Mouse (Mus musculus): ENCODE data around the gene Pkhd1. TPM values are rescaled to one million over a fixed set of nuclear protein-coding genes. Genes with fewer than 3 reads are reported as not detected.

Pkhd1 gene
- polyA plus RNA-seq, 1 experiment from 2014 or later: 0.37 TPM

DNA sequence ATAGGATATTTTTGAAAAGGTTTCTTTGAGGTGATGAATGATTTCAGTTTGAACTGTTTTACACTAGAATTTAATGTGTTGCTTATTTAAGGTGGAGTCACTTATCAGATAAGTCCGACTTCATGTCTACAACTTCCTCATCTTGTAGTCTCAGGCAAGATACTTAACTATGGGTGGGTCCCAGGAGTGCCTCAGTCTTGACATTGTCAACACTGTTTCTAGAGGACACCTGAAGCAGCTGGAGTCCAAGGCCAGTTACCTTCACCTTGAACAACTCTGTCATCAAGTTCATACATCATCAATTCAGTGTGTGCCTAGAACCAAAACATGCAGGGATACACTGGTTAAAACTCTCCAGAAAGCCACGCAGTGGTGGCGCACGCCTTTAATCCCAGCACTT, 5.5 kb upstream of the Pkhd1 start:
- no peak for DNase-seq (ENCODE audit: low spot score)
- Histone ChIP-seq H3K4me1 (replicated peaks; ENCODE audit: control insufficient read depth, insufficient read depth, low read length) (no peaks in the 10 kb centered on the region), H3K27me3 (replicated peaks; ENCODE audit: control insufficient read depth, insufficient read depth, low read length) (no peaks in the 10 kb centered on the region), H3K9ac (ENCODE audit: low read depth, low read length) (no peak overlapping the region), H3K4me3 (ENCODE audit: low read depth, low read length) (no peak overlapping the region), H3K4me2 (no peak overlapping the region), H3K9me3 (ENCODE audit: control insufficient read depth, low read length) (no peaks in the 10 kb centered on the region), H3K36me3 (ENCODE audit: control insufficient read depth, insufficient read depth, low read length) (no peaks in the 10 kb centered on the region), H3K27ac (ENCODE audit: low read depth, low read length) (no peak overlapping the region)
- no peak for ATAC-seq (replicated peaks; ENCODE audit: low FRiP score)
- 81% methylated on average over 4 of the region's 4 CpGs for WGBS

DNA sequence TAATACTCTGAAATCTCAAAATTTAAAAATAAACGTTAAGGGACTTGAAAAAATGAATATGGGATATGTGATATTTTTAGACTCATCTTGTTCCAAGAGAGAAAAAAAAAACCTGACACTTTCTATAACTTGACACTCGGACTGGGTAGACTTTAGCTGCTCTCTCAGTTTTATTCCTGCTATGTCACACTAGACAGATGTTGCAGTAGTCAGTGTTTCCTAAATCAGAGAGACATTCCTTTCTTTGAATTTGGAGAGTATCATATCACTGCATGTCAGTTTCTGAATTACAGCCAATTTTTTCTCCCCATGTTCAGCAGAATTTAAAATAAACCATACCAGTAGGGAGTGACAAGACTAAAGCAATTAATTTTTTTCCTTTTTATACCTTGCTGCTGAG, 2.7 kb upstream of the Pkhd1 start:
- Histone ChIP-seq H3K27me3 (replicated peaks; ENCODE audit: control insufficient read depth, insufficient read depth, low read length) (no peaks in the 10 kb centered on the region), H3K9ac (ENCODE audit: low read depth, low read length) (no peak overlapping the region), H3K36me3 (ENCODE audit: control insufficient read depth, insufficient read depth, low read length) (no peaks in the 10 kb centered on the region), H3K9me3 (ENCODE audit: control insufficient read depth, low read length) (no peaks in the 10 kb centered on the region), H3K4me3 (ENCODE audit: low read depth, low read length) (no peak overlapping the region), H3K4me1 (replicated peaks; ENCODE audit: control insufficient read depth, insufficient read depth, low read length) (no peaks in the 10 kb centered on the region), H3K4me2 (no peak overlapping the region), H3K27ac (ENCODE audit: low read depth, low read length) (no peak overlapping the region)
- ATAC-seq (replicated peaks; ENCODE audit: low FRiP score) (no peak), DNase-seq (ENCODE audit: low spot score) (no peak)
- WGBS: 53% methylated on average over 2 of the region's 2 CpGs

DNA sequence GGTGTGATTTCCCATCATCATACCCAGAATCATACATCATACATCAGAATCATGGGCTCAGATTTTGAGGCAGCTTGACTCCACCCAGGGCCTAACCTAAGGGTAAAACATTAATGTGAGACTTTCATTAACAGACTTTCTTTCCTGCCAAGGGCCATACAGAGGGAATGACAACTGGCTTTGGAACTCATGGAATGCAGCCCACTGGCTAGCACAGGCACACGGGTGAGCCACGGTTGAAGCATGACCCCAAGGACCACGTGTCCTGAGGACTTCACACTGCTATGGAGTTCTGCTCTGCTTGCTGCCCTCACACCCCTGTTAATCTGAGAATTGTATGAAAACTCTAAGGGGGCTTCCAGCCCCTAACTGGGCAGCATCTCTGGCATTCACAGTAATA, 1.5 kb upstream of the Pkhd1 start:
- Histone ChIP-seq H3K36me3 (ENCODE audit: control insufficient read depth, insufficient read depth, low read length) (no peaks in the 10 kb centered on the region), H3K27me3 (replicated peaks; ENCODE audit: control insufficient read depth, insufficient read depth, low read length) (no peaks in the 10 kb centered on the region), H3K4me3 (ENCODE audit: low read depth, low read length) (no peak overlapping the region), H3K9me3 (ENCODE audit: control insufficient read depth, low read length) (no peaks in the 10 kb centered on the region), H3K9ac (ENCODE audit: low read depth, low read length) (no peak overlapping the region), H3K4me2 (no peak overlapping the region), H3K27ac (ENCODE audit: low read depth, low read length) (no peak overlapping the region), H3K4me1 (replicated peaks; ENCODE audit: control insufficient read depth, insufficient read depth, low read length) (no peaks in the 10 kb centered on the region)
- ATAC-seq (replicated peaks; ENCODE audit: low FRiP score) (no peak), DNase-seq (ENCODE audit: low spot score) (no peak)
- WGBS: 60% methylated on average over 3 of the region's 3 CpGs

DNA sequence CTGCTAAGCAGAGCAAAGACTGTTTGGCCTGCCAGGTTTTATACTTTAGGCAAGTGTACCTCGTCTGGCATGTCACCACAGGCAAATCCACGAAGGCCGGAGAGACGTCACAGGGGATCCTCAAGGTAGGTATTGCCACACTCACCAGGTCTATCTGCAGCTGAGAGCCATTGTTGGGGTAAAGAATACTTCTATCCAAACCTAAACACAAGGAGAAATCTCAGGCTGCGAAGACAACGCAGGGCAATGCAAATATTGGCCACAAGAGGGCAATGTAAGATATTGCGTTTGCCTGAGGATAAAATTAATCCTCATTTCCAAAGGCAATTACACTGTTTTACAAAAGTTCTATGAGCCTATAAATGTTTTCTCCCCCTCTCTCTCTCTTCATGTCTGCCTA, 5.2 kb downstream of the Pkhd1 start:
- no peaks in the 10 kb centered on the region for H3K36me3 ChIP-seq (ENCODE audit: control insufficient read depth, insufficient read depth, low read length)
- H3K4me2 ChIP-seq: no peak overlapping the region
- no peaks in the 10 kb centered on the region for H3K27me3 ChIP-seq (replicated peaks; ENCODE audit: control insufficient read depth, insufficient read depth, low read length)
- no peak overlapping the region for H3K27ac ChIP-seq (ENCODE audit: low read depth, low read length)
- no peak overlapping the region for H3K4me3 ChIP-seq (ENCODE audit: low read depth, low read length)
- no peak overlapping the region for H3K9ac ChIP-seq (ENCODE audit: low read depth, low read length)
- WGBS: 25% methylated on average over 7 of the region's 7 CpGs
- DNase-seq (ENCODE audit: low spot score): no peak
- ATAC-seq (replicated peaks; ENCODE audit: low FRiP score): no peak
- H3K4me1 ChIP-seq (replicated peaks; ENCODE audit: control insufficient read depth, insufficient read depth, low read length): no peaks in the 10 kb centered on the region
- H3K9me3 ChIP-seq (ENCODE audit: control insufficient read depth, low read length): no peaks in the 10 kb centered on the region

DNA sequence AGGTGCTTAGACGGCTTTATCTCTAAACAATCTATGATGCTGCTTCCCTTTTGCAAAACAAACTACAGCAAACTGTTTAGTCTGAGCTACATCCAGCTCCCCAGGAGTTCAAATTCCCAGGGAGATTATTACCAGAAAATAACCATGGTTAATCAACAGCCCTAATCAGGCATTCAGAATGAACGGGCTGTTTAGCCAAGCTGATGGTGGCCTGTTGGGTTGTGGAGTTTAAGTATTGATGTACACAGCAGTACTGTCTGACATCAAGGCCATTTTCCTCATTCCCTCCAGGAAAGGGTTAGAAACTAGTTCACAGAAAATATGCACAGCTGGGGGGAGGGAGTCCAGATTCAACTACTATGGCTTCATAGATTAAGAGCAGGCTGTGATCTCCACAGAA, 12.4 kb downstream of the Pkhd1 start:
- WGBS: 73% methylated on average over 2 of the region's 2 CpGs
- ATAC-seq (replicated peaks; ENCODE audit: low FRiP score): no peak
- H3K27ac ChIP-seq (ENCODE audit: low read depth, low read length): no peak overlapping the region

DNA sequence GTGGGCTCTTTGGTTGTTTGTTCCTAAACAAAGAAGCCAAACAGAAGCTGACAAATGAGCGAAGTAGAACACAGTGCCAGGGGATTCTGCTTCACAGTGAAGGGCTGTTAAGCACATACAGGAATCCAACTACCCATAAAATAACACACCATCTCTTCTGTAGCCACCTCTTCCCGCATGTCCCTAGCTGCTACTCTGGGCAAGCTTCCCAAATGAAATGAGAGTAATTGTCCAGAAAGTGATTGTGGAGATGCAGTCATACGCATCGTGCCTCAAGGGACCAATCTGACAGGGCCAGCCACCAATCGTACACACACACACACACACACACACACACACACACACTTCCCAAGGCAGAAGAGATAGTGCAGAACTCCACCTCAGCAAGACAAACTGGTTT, 27.4 kb downstream of the Pkhd1 start:
- no peak for ATAC-seq (replicated peaks; ENCODE audit: low FRiP score)
- Histone ChIP-seq H3K4me1 (replicated peaks; ENCODE audit: control insufficient read depth, insufficient read depth, low read length) (no peaks in the 10 kb centered on the region), H3K9me3 (ENCODE audit: control insufficient read depth, low read length) (no peaks in the 10 kb centered on the region), H3K36me3 (ENCODE audit: control insufficient read depth, insufficient read depth, low read length) (no peaks in the 10 kb centered on the region), H3K4me3 (ENCODE audit: low read depth, low read length) (no peak overlapping the region), H3K27me3 (replicated peaks; ENCODE audit: control insufficient read depth, insufficient read depth, low read length) (no peaks in the 10 kb centered on the region), H3K4me2 (no peak overlapping the region), H3K27ac (ENCODE audit: low read depth, low read length) (no peak overlapping the region), H3K9ac (ENCODE audit: low read depth, low read length) (no peak overlapping the region)
- DNase-seq (ENCODE audit: low spot score): no peak
- 84% methylated on average over 5 of the region's 5 CpGs for WGBS

More for the DNA sequence above, 12.4 kb downstream of the Pkhd1 start:
- no peaks in the 10 kb centered on the region for H3K36me3 ChIP-seq (ENCODE audit: control insufficient read depth, insufficient read depth, low read length)
- H3K9me3 ChIP-seq (ENCODE audit: control insufficient read depth, low read length): no peaks in the 10 kb centered on the region
- no peak overlapping the region for H3K4me2 ChIP-seq
- H3K4me1 ChIP-seq (replicated peaks; ENCODE audit: control insufficient read depth, insufficient read depth, low read length): no peaks in the 10 kb centered on the region
- no peak overlapping the region for H3K4me3 ChIP-seq (ENCODE audit: low read depth, low read length)
- DNase-seq (ENCODE audit: low spot score): no peak
- no peak overlapping the region for H3K9ac ChIP-seq (ENCODE audit: low read depth, low read length)
- no peaks in the 10 kb centered on the region for H3K27me3 ChIP-seq (replicated peaks; ENCODE audit: control insufficient read depth, insufficient read depth, low read length)

DNA sequence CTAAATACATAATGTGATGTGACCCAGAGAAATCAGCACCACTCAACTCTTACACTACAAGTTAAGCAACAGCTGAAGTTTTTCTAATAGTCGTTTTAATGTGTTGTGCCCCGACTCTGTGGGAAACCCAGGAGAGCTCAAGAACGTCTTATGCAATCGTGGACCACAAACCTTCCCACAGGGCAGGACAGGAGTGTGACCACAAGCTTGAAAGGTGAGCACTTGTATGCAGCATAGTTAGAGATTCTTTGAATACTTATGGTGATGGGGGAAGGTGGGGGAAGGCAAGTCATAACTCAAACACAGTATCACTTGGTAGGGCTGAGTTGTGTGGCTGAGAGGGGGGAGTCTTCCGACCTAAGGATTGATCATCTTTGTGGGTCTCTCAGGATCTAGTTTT, 46.4 kb downstream of the Pkhd1 start:
- Histone ChIP-seq H3K27ac (ENCODE audit: low read depth, low read length) (no peak overlapping the region), H3K27me3 (replicated peaks; ENCODE audit: control insufficient read depth, insufficient read depth, low read length) (no peaks in the 10 kb centered on the region), H3K36me3 (ENCODE audit: control insufficient read depth, insufficient read depth, low read length) (no peaks in the 10 kb centered on the region), H3K9me3 (ENCODE audit: control insufficient read depth, low read length) (no peaks in the 10 kb centered on the region), H3K4me1 (replicated peaks; ENCODE audit: control insufficient read depth, insufficient read depth, low read length) (no peaks in the 10 kb centered on the region), H3K4me2 (no peak overlapping the region), H3K9ac (ENCODE audit: low read depth, low read length) (no peak overlapping the region), H3K4me3 (ENCODE audit: low read depth, low read length) (no peak overlapping the region)
- WGBS: 75% methylated on average over 5 of the region's 5 CpGs
- DNase-seq (ENCODE audit: low spot score) (no peak), ATAC-seq (replicated peaks; ENCODE audit: low FRiP score) (no peak)

DNA sequence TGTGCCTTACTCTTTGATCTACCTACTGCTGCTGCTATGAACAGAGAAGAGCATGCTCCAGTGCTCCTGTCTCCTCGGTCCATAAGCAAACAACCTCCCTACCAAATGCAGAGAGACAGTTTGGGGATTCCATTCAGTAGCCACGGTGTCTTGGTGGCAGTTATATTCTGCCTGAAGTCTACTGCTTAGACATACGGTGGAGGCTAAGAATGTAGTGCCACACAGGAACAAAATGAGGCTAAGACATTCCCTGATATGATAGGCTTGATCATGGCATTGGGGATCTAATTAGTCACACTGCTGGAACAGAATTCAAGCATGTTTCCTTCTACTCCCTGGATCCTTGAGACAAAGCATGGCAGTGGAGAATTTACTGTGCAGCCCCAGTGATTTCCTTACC, 48.4 kb downstream of the Pkhd1 start:
- Histone ChIP-seq H3K9ac (ENCODE audit: low read depth, low read length) (no peak overlapping the region), H3K4me2 (no peak overlapping the region), H3K27ac (ENCODE audit: low read depth, low read length) (no peak overlapping the region), H3K27me3 (replicated peaks; ENCODE audit: control insufficient read depth, insufficient read depth, low read length) (no peaks in the 10 kb centered on the region), H3K9me3 (ENCODE audit: control insufficient read depth, low read length) (no peaks in the 10 kb centered on the region), H3K36me3 (ENCODE audit: control insufficient read depth, insufficient read depth, low read length) (no peaks in the 10 kb centered on the region), H3K4me1 (replicated peaks; ENCODE audit: control insufficient read depth, insufficient read depth, low read length) (no peaks in the 10 kb centered on the region), H3K4me3 (ENCODE audit: low read depth, low read length) (no peak overlapping the region)
- no peak for ATAC-seq (replicated peaks; ENCODE audit: low FRiP score)
- 69% methylated on average over 3 of the region's 3 CpGs for WGBS
- DNase-seq (ENCODE audit: low spot score): no peak

DNA sequence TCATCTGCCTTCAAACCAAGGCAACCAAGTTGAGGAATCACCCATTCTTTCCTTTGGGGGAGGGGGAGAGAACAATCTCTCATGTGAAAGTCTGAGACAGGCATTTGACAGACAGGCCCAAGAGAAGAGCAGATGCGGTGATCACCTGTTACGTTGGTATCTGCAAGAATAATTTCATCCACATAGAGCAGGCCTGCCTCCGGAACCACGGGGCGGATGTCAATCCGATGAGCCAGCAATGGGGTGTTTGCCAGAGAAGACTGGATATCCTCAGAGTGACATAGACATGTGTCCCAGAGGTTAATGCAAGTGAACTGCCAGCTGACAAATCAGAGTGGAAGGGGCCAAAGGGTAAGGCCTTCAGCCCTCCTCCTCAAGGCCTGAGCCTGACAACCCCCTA, 59.4 kb downstream of the Pkhd1 start:
- 79% methylated on average over 6 of the region's 6 CpGs for WGBS
- ATAC-seq (replicated peaks; ENCODE audit: low FRiP score): no peak

More for the DNA sequence above, 59.4 kb downstream of the Pkhd1 start:
- Histone ChIP-seq H3K9ac (ENCODE audit: low read depth, low read length) (no peak overlapping the region), H3K4me2 (no peak overlapping the region), H3K36me3 (ENCODE audit: control insufficient read depth, insufficient read depth, low read length) (no peaks in the 10 kb centered on the region), H3K27me3 (replicated peaks; ENCODE audit: control insufficient read depth, insufficient read depth, low read length) (no peaks in the 10 kb centered on the region), H3K4me1 (replicated peaks; ENCODE audit: control insufficient read depth, insufficient read depth, low read length) (no peaks in the 10 kb centered on the region), H3K9me3 (ENCODE audit: control insufficient read depth, low read length) (no peaks in the 10 kb centered on the region), H3K4me3 (ENCODE audit: low read depth, low read length) (no peak overlapping the region), H3K27ac (ENCODE audit: low read depth, low read length) (no peak overlapping the region)
- DNase-seq (ENCODE audit: low spot score): no peak
